Mouse (Mus musculus): ENCODE measurements at regions not wholly inside any gene's neighbourhood (a gene's known extent, or its start where the extent isn't known, plus 50 kb on each side); places are given as distances from the start of the nearest gene placed in this dataset.

DNA sequence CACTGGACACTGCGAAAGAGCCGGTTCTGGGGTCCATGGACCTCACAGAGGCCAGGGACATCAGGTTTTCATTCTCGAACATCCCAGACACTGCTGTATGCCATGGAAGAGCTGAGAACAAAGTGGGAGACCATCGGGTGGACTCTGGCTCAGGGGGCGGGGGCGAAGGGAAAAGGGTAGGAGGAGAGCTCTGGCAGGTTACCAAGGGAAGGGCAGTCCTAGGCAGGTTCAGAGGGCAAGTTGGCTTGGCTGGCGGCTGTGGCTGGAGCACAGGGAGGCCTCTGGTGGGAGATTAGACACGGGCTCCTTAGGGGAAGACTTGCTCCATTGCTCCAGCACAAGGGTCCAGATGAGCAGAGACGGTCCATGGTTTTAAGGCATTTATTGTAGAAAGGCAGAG is 164.3 kb upstream of the Mki67 start:
- no peak for DNase-seq (ENCODE audit: low spot score in 2 of 2)

DNA sequence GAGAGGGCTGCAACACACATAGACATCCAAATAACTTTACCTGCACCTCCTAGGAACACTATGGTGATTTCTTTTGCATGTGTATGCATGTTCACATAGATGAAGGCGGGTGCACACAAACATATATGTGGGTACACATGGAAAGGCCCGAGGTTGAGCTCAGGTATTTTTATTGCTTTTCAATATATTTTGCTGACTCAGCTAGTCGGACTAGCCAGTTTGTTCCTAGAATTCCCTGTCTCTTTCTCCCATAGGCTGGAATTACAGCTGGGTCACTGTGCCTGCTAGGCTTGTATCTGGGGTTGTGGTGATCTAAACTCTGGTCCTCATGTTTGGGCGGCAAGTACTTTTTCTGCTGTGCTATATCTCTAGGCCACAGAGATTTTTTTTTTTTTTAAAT is 166.1 kb upstream of the Mki67 start:
- DNase-seq (ENCODE audit: low spot score in 2 of 2) = no peak

DNA sequence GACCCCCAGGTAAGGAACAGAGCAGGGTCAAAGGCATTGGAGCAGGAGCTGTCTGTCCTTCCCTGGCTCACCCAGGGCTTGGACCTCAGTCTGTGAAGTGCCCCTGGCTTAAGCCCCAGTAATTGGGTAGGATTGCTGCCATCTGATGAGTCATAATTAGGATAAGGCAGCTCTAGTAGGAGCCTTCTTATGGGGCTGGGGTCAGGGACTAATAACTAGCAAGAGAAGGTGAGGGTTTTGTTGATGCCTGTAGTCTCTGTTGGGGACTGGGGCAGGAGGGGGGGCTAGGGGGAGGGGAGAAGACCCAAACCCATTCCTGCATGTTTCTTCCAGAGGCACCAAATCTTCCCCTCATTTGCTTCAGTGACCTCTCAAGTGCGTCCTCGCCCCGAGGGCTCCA is 172.4 kb upstream of the Mki67 start:
- no peak for DNase-seq (ENCODE audit: low spot score in 2 of 2)

DNA sequence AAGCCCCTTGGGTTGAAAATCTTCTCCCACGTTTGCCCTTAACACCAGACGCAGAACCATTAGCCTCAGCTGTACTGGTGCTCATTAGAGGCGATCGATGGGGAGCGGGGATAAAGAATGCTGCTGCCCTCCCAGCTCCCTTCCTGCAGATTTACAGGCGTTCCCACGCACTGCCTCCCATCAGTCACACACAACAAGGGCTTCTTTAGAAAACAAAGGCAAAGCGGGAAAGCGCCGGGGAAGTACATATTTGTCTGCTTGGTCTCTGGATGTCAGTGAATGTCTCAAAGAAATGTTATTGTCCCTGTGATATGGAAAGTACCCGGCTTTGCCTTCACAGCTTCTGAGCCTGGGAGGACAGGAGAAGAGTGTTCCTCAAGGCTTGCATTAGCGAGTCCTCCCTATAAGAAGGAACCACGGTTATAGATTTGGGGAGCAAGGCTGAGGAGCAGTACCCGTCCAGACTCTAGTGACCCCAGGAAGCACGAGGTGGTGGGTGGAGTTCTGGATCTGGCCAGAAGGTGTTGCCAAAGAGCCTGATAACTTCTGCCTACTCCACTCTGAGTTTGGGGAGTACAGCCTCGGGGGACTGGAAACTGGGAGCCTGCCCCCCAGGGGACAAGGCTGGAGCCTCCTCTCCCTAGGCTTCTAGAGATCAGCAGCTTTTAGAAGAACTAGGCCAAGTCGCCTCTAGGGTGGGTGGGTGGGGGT is 173.0 kb upstream of the Mki67 start:
- DNase-seq (ENCODE audit: low spot score in 2 of 2) = peak in 1 of 2 experiments; percentile 6

DNA sequence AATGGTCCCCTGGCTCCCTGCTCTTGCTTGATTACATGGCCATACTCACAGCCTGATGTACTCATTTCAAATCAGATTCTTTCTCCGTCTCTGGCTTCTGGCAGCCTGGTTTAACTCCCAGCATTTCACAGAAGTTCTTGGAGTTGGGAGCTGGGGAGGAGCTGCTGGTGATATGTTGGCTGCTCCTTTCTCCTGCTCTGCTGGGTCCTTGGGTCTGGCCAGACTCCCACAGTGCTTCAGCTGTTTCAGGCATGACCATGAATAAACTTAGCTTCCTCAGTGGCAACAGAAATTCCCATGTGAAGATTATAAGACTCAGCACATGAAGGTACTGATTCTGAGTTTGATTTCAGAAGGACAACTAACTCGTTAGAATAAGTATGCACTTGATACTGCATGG is 182.7 kb upstream of the Mki67 start:
- no peak for DNase-seq (ENCODE audit: low spot score in 2 of 2)

DNA sequence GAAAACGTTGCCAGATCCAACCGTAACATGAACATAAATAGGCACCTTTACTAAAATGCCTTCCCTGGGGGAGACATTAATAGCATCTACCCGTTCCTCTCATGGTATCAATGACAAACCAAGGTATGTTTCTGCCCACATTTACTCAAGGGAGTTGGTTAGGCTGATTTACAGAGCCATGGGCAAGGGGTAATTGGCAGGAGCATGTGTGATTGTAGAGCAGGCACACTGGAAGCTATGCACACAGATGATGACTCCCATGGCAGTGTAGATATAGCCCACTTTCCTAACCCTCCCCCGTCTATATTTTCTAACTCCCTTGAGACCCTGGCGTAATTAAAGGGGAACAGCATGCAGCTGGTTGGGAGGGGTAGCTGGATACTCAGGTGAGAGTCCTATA is 183.6 kb upstream of the Mki67 start:
- no peak for DNase-seq (ENCODE audit: low spot score in 2 of 2)

DNA sequence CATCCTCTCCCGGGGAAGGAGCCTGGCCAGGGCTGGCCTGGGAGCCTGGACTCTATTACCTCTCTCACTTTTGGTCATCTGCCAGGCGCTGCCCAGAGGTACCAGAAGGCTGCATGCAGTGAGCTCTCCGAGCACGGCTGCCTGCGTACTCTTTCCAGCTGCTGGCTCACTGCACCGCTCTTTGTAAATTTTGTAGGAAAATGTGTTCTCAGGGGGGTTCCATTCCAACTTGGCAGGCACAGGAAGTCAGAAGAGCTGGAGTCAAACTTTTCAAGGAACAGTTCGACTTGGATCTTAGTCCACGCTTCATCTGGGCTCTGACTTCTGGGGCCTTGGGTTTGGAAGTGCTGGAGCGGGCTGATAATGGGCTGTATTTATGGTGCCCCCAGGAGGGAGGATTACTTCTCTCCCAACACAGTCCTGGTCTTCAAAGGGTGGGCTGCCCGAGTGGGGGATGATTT is 184.7 kb upstream of the Mki67 start:
- DNase-seq (ENCODE audit: low spot score in 2 of 2) = peak in 1 of 2 experiments; percentile 10

DNA sequence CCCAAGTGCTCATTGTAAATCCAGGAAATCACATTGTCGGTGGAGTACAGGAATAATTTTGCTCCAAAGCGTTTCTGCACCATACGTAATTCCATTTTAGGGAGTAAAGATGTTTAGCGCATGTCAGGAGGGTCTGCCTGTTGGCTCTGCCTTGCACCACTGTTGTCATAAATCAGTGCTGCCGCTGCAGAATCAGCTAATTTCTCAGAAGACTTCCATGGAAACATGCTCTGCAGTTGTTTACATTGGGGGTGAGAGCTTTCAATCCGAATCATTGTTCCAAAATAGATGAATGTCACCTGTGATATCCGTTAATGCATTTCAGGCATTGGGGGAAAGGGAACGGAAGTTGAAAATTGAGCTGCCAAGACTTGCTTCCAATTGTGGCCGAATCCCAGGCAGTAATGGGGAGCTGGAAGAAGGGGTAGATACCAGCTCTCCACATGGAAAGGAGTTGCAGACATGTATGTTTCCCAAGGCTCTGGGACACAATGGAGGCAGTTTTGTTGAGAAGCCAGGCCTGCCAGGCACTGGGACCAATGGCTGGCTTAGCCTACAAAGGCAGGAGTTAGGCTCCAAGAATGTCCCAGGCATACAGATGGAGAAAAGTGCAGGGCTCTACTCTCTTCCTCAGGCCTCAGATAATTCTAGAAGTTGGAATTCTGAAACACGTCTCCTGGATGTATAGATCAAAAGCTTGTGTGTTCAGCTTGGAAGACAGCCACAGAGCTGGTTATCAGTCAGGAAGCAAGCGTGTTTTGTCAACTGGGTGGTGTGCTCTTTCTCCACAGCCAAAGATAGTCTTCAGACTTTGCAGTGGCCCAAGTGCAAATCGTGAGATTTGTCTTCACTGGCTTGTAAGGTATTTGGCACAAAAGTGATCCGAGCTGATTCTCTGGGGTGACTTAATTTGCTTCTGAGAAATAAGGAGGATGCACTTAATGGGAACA is 186.2 kb upstream of the Mki67 start:
- DNase-seq (ENCODE audit: low spot score in 2 of 2) = no peak

DNA sequence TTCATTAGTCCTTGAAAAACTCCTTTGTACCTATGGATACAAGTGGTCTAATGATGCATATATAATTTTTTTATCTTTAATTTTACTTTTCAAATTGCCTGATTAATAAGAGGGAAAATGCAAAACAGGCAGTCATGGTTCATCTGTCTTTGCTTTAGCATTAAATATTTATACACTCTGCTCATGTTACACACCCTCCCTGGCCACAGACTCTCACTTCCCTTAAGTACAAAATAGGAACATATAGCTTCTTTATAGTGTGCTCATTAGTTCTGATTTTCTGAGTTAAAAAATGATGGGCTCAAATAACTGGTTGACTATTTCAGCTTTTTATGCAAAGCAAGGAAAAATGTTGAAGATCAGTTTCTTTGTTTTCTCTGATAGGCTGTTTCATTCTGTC is 195.2 kb upstream of the Mki67 start:
- DNase-seq (ENCODE audit: low spot score in 2 of 2) = no peak

DNA sequence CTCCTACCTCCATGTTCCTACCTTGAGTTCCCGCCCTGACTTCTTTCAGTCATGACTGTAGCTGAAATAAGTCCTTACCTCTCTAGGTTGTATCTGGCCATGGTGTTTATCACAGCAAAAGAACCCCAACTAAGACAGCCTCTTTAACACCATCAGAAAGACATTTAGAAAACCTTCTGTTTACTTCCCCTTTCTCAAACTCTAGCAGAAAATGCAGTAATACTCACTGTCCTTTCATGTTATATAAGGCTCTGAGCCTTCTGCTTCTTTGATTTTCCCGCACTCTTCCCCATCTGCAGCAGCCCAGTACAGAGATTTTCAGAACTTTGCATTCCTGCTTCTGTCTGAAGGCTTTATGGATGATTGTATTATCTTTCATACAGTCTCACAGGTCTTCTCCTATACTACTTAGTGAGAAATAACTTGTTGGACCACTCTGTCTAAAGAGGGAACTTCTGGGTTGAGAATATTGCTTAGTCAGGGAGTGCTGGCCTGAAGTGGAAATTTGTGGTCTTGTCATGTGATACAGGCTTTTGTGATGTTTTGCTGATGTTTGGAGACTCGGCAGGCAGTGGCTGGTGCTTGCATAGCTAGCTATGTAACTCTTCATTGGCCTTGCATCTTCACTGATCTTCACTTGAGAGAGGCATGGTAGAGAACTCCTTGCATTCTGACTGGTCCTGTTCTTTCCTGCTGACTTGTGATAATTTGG is 197.9 kb upstream of the Mki67 start:
- no peak for DNase-seq (ENCODE audit: low spot score in 2 of 2)

DNA sequence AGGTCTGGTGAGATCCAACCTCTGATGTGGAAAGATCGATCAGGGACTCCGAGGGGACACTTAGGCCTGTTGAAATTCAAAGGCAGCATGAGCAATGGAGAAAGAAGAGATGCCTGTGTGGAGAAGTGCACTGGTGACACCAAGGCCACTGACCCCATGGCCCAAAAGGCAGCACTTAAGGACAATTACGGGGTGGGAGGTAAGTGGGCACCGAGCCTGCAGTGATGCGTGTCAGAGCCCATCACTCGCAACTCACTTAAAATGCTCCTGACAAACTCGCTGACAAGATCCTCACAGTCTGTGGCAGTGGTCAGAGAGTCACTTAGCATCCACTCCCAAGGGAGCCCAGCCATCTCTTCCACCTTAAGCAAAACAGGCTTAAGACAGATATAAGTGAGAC is 207.7 kb upstream of the Mki67 start:
- no peak for DNase-seq (ENCODE audit: low spot score in 2 of 2)

DNA sequence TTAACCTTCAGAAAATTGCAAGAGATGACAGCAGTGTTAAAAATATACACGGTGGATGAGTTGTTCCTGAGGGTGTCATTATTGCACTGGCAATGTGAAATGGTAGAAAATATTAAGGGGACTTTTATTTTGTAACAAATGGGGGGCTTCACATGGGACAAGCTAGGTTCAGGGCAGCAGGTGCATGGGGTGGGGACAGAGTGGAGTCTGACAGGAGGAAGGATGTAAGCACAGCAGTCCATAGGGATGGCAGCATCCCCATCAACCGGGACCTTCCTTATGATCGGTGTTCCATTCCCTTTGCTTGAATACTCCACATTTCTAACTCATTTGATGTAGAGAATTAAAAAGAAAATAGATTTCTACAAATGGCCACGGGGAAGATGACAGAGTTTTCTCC is 208.5 kb upstream of the Mki67 start:
- DNase-seq (ENCODE audit: low spot score in 2 of 2) = no peak

DNA sequence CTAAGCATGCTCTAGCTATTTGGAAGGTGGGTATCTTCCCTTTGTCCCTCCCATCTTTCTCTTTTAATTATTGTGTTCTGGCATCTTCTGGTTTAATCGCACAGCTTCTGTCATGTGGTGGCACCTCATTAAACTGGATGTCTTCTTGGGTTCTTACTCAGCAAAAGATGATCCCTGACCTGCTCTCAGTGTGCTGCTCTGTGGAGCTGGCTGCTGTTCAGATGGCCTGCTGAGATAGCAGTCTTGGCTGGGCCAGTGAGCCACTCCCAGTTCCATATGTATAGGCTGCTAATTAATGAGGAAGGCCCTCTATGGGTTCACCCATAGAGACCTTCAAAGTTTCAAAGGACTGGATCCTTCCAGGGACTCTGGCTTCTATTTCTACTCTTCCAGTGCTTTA is 213.9 kb upstream of the Mki67 start:
- DNase-seq (ENCODE audit: low spot score in 2 of 2) = no peak

DNA sequence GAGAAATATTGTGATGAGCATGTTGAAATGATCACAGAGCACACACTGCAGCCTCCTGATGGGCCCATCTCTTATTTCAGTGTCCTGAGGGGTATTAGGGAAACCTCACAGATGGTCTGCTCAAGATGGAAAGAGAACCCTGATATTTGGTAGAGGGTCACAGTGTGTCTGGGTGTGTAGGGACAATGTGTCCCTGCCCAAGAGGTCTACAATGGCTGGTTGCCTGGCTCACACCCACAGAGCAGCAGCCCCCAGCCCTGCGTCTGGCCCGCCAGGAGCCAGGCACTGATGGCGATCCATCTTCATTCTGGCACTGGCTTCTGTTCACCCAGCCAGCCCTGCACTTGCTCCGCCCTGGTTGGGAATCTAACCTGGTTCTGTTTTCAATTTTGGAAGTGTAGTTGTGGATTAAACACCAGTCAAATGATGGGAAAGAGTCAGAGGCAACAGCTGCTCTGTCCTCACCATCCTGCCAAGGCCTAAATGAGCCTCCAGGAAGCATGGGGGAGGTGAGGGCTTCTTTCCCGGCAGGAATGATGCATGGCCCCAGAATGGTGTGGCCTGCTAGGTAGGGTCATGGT is 216.5 kb upstream of the Mki67 start:
- peak; percentile 34 to 63 for DNase-seq (ENCODE audit: low spot score in 2 of 2)

DNA sequence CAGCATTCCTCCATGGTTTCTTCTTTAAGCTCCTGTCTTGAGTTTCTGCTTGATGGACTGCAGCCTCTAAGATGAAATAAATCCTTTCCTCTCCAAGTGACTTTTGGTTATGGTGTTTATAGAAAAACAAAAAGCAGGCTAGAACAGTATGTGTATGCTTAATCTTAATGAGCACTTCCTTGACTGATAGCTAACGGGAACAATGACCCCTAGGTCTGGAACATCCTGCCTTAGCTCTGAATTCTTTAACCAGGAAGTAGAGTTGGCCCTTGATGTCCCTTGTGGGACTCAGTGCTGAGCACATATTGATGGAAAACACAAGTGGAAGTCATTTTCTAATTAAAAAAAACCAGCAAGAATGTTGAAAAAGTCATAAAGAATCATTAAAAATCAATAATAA is 219.0 kb upstream of the Mki67 start:
- DNase-seq (ENCODE audit: low spot score in 2 of 2) = no peak

DNA sequence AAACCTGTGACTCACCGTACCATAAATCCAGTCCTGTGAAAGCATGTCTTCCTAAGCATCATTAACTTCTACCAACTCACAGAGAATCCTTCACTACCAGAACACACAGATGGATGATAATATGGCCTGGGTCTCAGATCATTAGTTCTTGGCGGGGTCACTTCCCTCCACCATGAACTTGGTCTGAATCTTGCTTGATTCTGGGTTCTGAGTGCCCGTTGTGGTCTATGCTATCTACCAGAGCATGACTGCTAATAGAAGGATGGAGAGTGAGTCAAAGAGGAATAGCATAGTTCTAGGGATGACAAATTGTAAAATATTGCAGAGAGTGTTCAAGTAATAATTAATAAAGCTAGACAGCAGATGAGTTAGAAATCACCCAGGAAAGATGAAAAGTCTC is 221.3 kb upstream of the Mki67 start:
- no peak for DNase-seq (ENCODE audit: low spot score in 2 of 2)

DNA sequence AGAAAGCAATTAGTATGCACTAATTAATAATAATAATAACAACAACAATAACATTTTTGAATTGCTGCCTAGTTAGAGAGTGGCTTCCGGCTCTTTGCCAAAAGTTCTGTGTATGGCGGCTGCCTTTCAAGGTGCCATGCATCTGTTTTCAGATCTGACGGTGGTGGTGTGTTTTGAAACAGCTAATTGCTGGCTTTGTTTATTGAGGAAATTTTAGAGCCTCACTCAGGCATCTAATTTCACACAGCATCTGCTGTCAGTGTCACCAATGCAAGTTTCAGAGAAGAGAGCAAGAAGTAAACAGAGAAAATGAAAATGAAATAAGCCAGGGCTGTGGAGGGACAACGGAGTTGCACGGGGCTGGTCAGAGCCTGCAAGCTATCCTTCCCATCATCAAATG is 223.2 kb upstream of the Mki67 start:
- DNase-seq (ENCODE audit: low spot score in 2 of 2) = no peak

DNA sequence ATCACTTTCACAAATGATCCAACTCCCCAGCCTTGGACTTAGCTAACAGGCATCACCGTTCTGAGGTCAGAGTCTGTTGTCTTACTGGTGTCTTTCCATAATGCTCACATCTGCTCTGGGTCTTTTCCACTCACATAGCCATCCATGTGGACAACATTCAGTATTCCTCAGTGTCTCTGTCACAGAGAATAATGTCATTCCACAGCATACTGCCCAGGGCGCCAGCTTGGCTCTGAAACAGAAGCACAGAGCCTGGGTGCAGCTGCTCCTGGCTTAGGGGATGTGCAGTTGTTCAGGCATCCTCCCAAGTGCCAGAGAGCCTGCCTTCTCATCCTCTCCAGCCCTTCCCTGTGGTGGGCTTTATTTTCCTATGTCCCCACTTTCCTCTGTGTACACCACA is 226.7 kb upstream of the Mki67 start:
- DNase-seq (ENCODE audit: low spot score in 2 of 2) = no peak

DNA sequence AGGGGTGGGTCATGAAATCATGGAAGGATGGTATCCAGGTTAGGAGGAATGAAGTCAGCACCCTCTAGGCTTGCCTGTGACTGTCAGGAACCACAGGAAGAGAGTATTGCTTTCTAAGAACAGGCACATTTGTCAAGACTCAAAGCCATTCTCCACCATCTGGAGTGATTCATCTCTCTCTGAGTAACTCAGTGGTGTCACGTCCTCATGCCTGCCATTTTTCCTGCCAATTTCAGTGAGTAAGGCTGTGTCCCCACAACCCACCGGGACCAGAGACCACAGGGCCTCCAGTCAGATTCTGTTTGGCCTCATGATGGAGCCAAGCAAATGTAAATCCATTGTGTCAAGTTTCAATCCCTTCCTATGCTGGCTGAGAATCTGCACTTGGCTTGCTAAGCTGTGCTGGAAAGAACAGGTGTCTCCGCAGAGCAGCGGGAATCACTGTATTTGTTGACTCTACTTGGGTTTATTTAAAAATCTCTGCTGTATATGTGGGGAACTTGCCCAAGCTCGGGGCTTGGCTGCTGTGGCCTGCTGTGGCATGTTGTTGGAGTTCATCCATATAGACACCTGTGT is 230.0 kb upstream of the Mki67 start:
- DNase-seq (ENCODE audit: low spot score in 2 of 2) = no peak

DNA sequence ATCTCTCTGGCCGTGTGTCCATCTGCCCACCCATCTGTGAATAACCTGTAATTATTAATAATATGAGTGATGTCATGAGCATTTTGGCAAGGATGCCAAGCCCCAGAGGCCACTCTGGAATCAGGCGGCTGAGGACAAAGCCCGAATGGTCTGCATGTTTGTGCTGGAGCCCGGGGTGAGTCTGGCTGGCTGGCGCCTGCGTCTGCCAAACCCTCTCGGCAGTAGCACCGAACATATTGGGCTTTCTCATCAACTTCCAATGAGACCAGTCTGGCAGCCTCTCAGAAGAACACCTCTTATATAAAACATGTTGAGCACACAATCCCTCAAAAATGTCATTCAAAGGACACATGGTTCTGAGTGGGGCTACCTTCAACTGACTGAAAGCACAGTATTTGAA is 244.9 kb upstream of the Mki67 start:
- peak; percentile 33 to 69 for DNase-seq (ENCODE audit: low spot score in 2 of 2)

DNA sequence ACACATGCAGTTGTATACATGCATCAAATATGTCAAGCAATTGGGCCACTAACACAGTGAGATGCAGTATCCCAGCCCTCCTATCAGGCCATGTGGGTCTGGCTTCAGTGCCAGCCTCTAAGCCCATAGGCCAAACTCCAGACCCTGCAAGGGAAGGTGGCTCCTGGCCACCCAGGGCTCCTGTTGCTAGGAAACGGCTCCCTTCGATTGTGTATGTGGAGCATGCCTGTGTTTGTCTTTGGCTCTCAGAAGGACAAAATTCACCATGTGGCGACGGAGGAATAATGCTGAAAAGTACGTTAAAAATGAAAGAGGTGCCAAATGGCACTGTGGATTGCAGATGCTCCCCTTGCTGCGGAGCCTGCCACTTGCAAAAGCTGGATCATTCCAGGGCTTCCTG is 249.4 kb upstream of the Mki67 start:
- peak in 1 of 2 experiments; percentile 53 for DNase-seq (ENCODE audit: low spot score in 2 of 2)

All from layer of hippocampus, postnatal 14 days (tissue).